Mouse (Mus musculus) adrenal gland, postnatal 25 days (tissue): ENCODE measurements around the gene Olfr125. TPM values are rescaled to one million over a fixed set of nuclear protein-coding genes. Genes with fewer than 3 reads are reported as not detected.

Source experiments
- DNase-seq: peaks from one replicate; pipeline ENCODE4 v3.0.0; 2021; ENCODE audit warnings: mixed read lengths
- long read RNA-seq: library from polyadenylated mRNA; stranded (forward); transcript quantifications from one replicate; pipeline ENCODE4 v2.0.0, GENCODE M21; 2021
- total RNA-seq: library from RNA; stranded (reverse); gene quantifications from 2 replicates; pipeline ENCODE4 v1.2.3, GENCODE M21; 2021

Gene Olfr125
- not detected in 2 replicates for total RNA-seq
- long read RNA-seq, result 0 reads

- DNase-seq, result no peak
Measured at GRCm38 (mm10) chr17:37832649-37833048, at the start of gene Olfr125. TSS of gene Olfr125 (plus strand) at chr17:37832949.

- no peak for DNase-seq
Measured at GRCm38 (mm10) chr17:37793229-37793628, 39.5 kb upstream of the Olfr125 start, which contains the start of gene Olfr123. TSS of gene Olfr123 (plus strand) at chr17:37793529.

- no peak for DNase-seq
Measured at GRCm38 (mm10) chr17:37799588-37799987, 33.2 kb upstream of the Olfr125 start, which contains the start of gene Olfr124. TSS of gene Olfr124 (plus strand) at chr17:37799888.

- no peak for DNase-seq
Measured at GRCm38 (mm10) chr17:37847183-37847582, 14.4 kb downstream of the Olfr125 start, which contains the start of gene Olfr126. TSS of gene Olfr126 (plus strand) at chr17:37847483.

GRCm38 (mm10) chr17:37863901-37864300 lies 31.2 kb downstream of the Olfr125 start:
- DNase-seq, result no peak

- DNase-seq, result no peak
Measured at GRCm38 (mm10) chr17:37869676-37870205, 37.0 kb downstream of the Olfr125 start.

- DNase-seq, result no peak
Measured at GRCm38 (mm10) chr17:37873830-37874229, 41.1 kb downstream of the Olfr125 start.

Other genes starting within 250 kb of the Olfr125 start
- gene Olfr114, start 240.2 kb upstream of the Olfr125 start, total RNA-seq, result not detected in 2 replicates
- gene Olfr115, start 205.8 kb upstream of the Olfr125 start, total RNA-seq, result not detected in 2 replicates
- gene Olfr116, start 205.8 kb upstream of the Olfr125 start, total RNA-seq, result not detected in 2 replicates
- gene Olfr117, start 169.2 kb upstream of the Olfr125 start, total RNA-seq, result not detected in 2 replicates
- gene Olfr118, start 166.0 kb upstream of the Olfr125 start, total RNA-seq, result not detected in 2 replicates
- not detected in 2 replicates for gene Olfr119, start 136.4 kb upstream of the Olfr125 start, total RNA-seq
- gene Olfr120, start 111.1 kb upstream of the Olfr125 start, total RNA-seq, result not detected in 2 replicates
- gene Olfr121, start 84.1 kb upstream of the Olfr125 start, total RNA-seq, result not detected in 2 replicates
- gene Olfr122, start 64.3 kb upstream of the Olfr125 start, total RNA-seq, result not detected in 2 replicates
- not detected in 2 replicates for gene Olfr123, start 39.4 kb upstream of the Olfr125 start, total RNA-seq
- gene Olfr124, start 33.1 kb upstream of the Olfr125 start, total RNA-seq, result not detected in 2 replicates
- not detected in 2 replicates for gene Olfr126, start 14.5 kb downstream of the Olfr125 start, total RNA-seq
- not detected in 2 replicates for gene Olfr127, start 67.5 kb downstream of the Olfr125 start, total RNA-seq
- gene Olfr128, start 87.6 kb downstream of the Olfr125 start, total RNA-seq, result not detected in 2 replicates
- not detected in 2 replicates for gene Olfr761, start 120.1 kb downstream of the Olfr125 start, total RNA-seq
- gene Olfr129, start 227.1 kb downstream of the Olfr125 start, total RNA-seq, result not detected in 2 replicates
- not detected in 2 replicates for gene Olfr130, start 231.0 kb downstream of the Olfr125 start, total RNA-seq